Mouse (Mus musculus) thymus, adult 2 months (tissue): Measurements from ENCODE around the gene Cdipt.

Source experiments
- CTCF ChIP-seq: fragments of 200-500 bp; IDR thresholded peaks from 2 replicates; pipeline ENCODE4 v1.5.1; 2012; ENCODE audit warnings: mild to moderate bottlenecking, control low read depth, low read length, moderate library complexity, borderline replicate concordance; ENCODE audit not compliant: control insufficient read depth, poor library complexity, insufficient read depth; ENCODE audit errors: extremely low read depth
- POLR2A ChIP-seq: fragments of 200-500 bp; IDR thresholded peaks from 2 replicates; pipeline ENCODE4 v1.6.1; 2012; ENCODE audit warnings: mild to moderate bottlenecking, low read length, control low read depth, moderate library complexity; ENCODE audit not compliant: control insufficient read depth, poor library complexity, insufficient read depth; ENCODE audit errors: extremely low read depth

DNA sequence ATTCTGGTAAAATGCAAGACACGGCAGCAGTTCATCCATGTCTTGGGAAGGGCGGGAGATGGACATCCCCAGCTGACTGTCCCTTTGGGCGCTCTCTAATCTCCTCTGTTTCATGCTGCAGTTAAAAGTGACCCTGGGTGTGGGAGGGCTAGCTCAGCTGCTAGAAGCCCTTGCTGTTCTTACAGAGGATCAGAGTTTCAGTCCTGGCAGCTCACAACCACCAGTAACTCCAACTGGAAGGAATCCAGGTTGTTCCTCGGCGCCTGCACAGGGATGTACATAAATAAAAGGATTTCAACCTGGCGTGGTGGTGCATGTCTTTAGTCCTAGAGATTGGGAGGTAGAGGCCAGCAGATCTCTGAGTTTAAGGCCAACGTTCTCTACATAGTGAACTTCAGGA, 7.4 kb downstream of the Cdipt start:
- TF ChIP-seq POLR2A (no peak), CTCF (no peak)
